Mouse (Mus musculus) liver, embryonic 14.5 days (tissue): Measurements from ENCODE around the gene Creb3l2.

Experiments used
- CTCF ChIP-seq: IDR thresholded peaks from 2 replicates; pipeline ENCODE4 v1.5.1; 2016; ENCODE audit warnings: antibody characterized with exemption, low read depth, control low read depth
- EP300 ChIP-seq: IDR thresholded peaks from 2 replicates; pipeline ENCODE4 v1.6.1; 2016; ENCODE audit warnings: antibody characterized with exemption, low read depth

DNA sequence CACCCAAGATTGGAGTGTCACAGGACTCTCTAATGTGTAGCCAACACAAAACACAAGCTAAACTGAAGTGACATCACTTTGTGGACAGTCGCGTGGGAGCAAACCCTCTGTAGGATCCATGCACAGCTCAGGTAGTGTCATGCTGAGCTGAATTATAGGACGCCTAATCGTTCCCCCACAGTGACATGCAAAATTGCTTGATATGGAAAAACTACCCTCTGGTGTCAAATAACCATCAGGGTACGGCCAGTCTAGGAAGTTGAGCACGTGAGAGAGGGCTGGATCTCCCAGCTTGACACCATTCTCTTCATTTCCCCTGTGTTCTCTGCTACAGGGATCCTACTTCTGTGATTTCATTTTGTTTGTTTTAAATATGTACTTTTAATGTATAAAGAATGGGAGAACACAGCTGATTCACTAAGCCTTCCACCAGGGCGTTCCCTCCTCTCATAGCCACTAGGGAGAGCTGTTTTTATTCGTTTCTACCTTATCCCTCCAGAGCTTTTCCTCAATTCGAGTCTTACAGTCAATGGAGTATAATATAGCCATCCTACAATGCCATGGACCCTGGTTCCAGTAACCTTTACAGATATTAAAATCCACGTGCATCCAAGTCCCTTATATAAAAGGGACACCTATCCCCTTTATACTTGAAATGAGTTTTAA lies 16.2 kb upstream of the Creb3l2 start:
- no peak for TF ChIP-seq EP300
- peak; percentile 24; the same call in 1 of the 2 replicates for TF ChIP-seq CTCF
